Mouse (Mus musculus) E14TG2a.4 (cell line): ENCODE measurements at regions not wholly inside any gene's neighbourhood (a gene's known extent, or its start where the extent isn't known, plus 50 kb on each side); places are given as distances from the start of the nearest gene placed in this dataset.
A peak's percentile ranks its signal among the peaks of the same experiment; 100 is the strongest.

Experiments
- H3K27me3 ChIP-seq: 2 replicates; pipeline ENCODE4 v1.6.1; 2014; ENCODE audit warnings: low read length, control low read depth; ENCODE audit not compliant: insufficient read depth
- H3K36me3 ChIP-seq: 2 replicates; pipeline ENCODE4 v1.6.1; 2014; ENCODE audit warnings: low read length, control low read depth; ENCODE audit not compliant: insufficient read depth
- H3K4me1 ChIP-seq: replicated peaks from 2 replicates; pipeline ENCODE4 v1.6.1; 2014; ENCODE audit warnings: low read depth, low read length, control low read depth
- H3K4me3 ChIP-seq: replicated peaks from 2 replicates; pipeline ENCODE4 v1.5.1; 2014; ENCODE audit warnings: mild to moderate bottlenecking, low read length
- H3K9me3 ChIP-seq: 2 replicates; pipeline ENCODE4 v1.6.1; 2014; ENCODE audit warnings: low read length, control low read depth
- CTCF ChIP-seq: conservative IDR thresholded peaks from 2 replicates; pipeline ENCODE4 v1.5.1; 2014; ENCODE audit warnings: low read length
- NANOG ChIP-seq: IDR thresholded peaks from 2 replicates; pipeline ENCODE4 v1.6.1; 2014; ENCODE audit warnings: borderline replicate concordance, low read length, mixed read lengths
- POU5F1 ChIP-seq: IDR thresholded peaks from 2 replicates; pipeline ENCODE4 v1.6.1; 2014; ENCODE audit warnings: low read length, borderline replicate concordance

DNA sequence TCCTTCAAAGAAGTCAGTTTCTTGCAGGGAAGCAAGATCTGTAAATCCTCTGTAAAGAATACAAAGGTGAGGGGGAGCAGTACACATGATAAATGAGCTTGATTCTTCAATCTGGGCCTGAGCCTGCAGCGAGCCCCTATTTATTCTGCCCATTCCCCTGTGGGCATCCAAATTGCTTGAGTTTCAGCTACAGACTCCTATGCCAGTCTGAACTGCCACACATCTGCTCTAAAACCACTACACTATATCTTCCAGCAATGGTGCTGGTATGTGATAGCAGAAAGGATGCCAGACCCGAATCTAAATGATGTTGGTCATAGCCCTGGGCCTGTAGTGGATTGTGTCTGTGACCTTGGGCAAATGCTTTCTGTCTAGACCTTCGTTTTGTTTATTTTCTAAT is 140.9 kb upstream of the Chrm2 start:
- Histone ChIP-seq H3K9me3 (no peaks in the 10 kb centered on the region), H3K36me3 (no peaks in the 10 kb centered on the region), H3K27me3 (no peaks in the 10 kb centered on the region), H3K4me3 (no peak overlapping the region), H3K4me1 (no peaks in the 10 kb centered on the region)
- no peak for TF ChIP-seq POU5F1
- TF ChIP-seq CTCF = no peak
- no peak for TF ChIP-seq NANOG

GRCm38 (mm10) chr6:36248219-36248618 is 139.7 kb upstream of the Chrm2 start:
- no peaks in the 10 kb centered on the region for H3K36me3 ChIP-seq
- TF ChIP-seq POU5F1 = no peak
- TF ChIP-seq CTCF = no peak
- TF ChIP-seq NANOG = no peak
- no peaks in the 10 kb centered on the region for H3K4me1 ChIP-seq
- H3K27me3 ChIP-seq = no peaks in the 10 kb centered on the region
- no peaks in the 10 kb centered on the region for H3K9me3 ChIP-seq
- H3K4me3 ChIP-seq = no peak overlapping the region

GRCm38 (mm10) chr6:36249047-36249446 is 138.8 kb upstream of the Chrm2 start:
- no peaks in the 10 kb centered on the region for H3K9me3 ChIP-seq
- no peak overlapping the region for H3K4me3 ChIP-seq
- H3K36me3 ChIP-seq = no peaks in the 10 kb centered on the region
- no peaks in the 10 kb centered on the region for H3K4me1 ChIP-seq
- no peaks in the 10 kb centered on the region for H3K27me3 ChIP-seq
- TF ChIP-seq CTCF (peak; percentile 58), NANOG (no peak), POU5F1 (no peak)

DNA sequence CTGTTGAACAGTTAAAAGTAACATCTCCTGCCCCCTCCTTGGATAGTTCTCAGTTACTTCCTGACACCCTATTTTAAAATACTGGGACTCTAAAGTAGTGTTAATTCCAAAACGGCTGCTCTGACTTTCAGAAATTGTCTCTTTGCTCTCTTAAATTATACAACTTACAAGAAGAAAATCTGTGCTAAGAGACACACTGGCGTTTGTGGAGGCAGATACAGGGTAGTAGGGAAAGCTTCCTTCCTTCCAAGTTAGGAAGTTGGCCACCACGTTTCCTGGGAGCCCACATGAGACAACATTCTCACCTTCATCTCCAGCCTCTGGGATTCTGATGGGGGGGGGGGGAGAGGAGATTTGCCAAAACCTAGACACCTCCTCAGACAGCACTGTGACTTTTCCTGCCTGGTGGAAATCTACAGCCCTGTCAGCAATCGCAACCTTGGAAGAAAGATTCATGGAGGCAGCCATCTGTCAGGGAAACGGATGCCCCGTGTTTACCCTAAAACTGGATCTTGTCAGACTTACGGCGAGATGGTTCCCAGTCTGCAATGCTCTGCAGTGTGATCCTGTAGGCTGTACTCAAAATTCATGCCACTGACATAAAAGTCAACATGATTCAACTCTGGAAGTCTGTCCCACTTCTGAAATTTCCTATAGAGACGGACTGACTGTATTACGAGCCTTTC is 121.0 kb upstream of the Chrm2 start:
- Histone ChIP-seq H3K4me1 (no peaks in the 10 kb centered on the region), H3K36me3 (no peaks in the 10 kb centered on the region), H3K27me3 (no peaks in the 10 kb centered on the region), H3K4me3 (no peak overlapping the region), H3K9me3 (no peaks in the 10 kb centered on the region)
- TF ChIP-seq CTCF (no peak), POU5F1 (no peak), NANOG (no peak)

DNA sequence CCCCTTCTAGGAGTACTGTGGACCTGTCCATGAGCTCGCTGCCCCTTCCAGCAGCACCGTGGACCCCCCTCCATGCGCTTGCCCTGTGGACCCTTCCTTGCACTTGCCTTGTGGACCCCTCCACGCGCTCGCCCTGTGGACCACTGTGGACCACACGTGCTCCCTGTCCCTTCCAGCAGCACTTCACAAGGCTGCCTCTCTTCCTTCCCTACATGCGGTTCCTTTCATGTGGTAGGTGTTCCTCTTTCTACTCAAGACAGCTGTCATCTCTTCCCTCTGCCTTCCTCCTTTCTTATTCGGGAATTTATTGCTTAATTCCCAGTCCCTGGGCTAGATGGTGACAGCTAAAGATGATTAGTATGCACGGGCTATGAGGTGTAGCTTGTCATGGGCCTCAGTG is 101.2 kb upstream of the Chrm2 start:
- H3K36me3 ChIP-seq = no peaks in the 10 kb centered on the region
- H3K4me3 ChIP-seq = no peak overlapping the region
- TF ChIP-seq POU5F1 (no peak), NANOG (no peak), CTCF (no peak)
- no peaks in the 10 kb centered on the region for H3K4me1 ChIP-seq
- no peaks in the 10 kb centered on the region for H3K27me3 ChIP-seq
- H3K9me3 ChIP-seq = no peaks in the 10 kb centered on the region

DNA sequence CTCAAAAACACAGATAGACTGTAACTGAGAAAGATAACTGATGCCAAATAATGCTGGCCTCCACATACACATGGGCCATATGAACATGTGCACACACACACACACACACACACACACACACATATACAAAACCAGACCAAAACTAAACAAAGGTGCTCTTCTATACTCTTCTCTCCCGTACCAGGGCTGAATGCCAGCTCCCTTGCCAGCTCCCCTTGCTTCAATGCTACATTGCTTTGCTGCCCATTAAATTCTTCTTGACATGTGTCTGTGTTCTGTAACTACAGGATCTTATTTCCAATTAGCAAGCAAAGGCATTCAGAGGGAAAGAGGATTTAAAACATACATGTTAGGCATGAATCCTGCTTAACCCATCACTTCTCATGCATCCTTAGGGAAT is 74.3 kb upstream of the Chrm2 start:
- TF ChIP-seq CTCF (no peak), POU5F1 (no peak), NANOG (no peak)

More for the DNA sequence above, 74.3 kb upstream of the Chrm2 start:
- H3K36me3 ChIP-seq = no peaks in the 10 kb centered on the region
- no peaks in the 10 kb centered on the region for H3K4me1 ChIP-seq
- no peaks in the 10 kb centered on the region for H3K27me3 ChIP-seq
- no peak overlapping the region for H3K4me3 ChIP-seq
- no peaks in the 10 kb centered on the region for H3K9me3 ChIP-seq
